Mouse (Mus musculus) monocyte, adult 5-6 weeks (primary cell): ENCODE measurements around the gene Gucy1a1. TPM values are rescaled to one million over a fixed set of nuclear protein-coding genes. Genes with fewer than 3 reads are reported as not detected.
"Not testable (repeated sequence)": the region's sequence is repeated elsewhere in the genome, so short reads cannot be mapped to it uniquely, and the experiment has no call there.

Source experiments
- ATAC-seq: fragments of 153-309, 156-312 bp; replicated peaks from 2 replicates; pipeline ENCODE4 v1.8.0; 2017; ENCODE audit warnings: mild to moderate bottlenecking; ENCODE audit not compliant: low TSS enrichment, insufficient number of reproducible peaks, severe bottlenecking, poor library complexity, low FRiP score
- total RNA-seq: library from RNA; stranded (forward); fragments of 200-1000, 200-491, 200-594 nt; gene quantifications from 3 replicates; pipeline ENCODE4 v1.2.3, GENCODE M21; 2017

Gucy1a1 gene
- total RNA-seq: 0.21 to 0.49 TPM in 2 of 3 replicates, not detected in the other

DNA sequence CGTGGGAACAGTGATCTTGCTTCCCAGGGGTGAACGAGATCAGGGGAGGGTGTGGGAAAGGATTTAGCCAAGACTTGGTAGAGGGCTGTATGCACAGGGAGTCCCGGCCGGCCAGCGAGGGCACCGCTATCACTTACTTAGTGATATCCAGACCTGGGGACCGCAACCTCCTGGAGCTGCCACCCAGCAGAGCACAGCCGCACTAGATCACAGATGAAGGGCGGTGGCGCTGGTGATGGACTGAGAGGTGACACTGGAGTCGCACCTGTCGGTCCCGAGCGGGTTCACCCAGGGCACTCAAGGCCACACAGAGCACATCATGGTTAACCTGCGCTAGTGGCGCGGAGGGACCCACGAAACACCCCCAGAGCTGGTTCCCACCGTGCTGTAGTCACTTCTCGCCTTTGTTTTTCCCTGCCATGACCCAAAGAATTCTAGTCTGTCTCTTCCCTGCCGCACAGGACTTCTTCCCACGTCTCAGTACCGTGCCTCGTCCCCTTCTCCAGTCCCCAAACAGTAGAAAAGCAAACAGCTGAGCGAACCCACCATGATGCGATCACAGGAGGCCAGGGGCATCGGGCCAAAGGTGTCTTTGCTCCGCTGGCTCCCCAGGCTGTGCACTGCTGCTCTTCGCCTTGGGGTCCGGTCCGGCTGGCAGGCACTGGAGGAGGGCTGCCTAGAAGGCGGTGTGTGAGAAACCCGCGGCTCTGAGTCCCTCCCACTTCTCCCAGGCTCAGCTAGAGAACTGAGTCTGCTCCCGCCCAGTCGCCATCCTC is at the start of gene Gucy1a1:
Gucy1a1 (minus strand) TSS at position 664 of the 776 bp plus-strand sequence.
- ATAC-seq: no peak

DNA sequence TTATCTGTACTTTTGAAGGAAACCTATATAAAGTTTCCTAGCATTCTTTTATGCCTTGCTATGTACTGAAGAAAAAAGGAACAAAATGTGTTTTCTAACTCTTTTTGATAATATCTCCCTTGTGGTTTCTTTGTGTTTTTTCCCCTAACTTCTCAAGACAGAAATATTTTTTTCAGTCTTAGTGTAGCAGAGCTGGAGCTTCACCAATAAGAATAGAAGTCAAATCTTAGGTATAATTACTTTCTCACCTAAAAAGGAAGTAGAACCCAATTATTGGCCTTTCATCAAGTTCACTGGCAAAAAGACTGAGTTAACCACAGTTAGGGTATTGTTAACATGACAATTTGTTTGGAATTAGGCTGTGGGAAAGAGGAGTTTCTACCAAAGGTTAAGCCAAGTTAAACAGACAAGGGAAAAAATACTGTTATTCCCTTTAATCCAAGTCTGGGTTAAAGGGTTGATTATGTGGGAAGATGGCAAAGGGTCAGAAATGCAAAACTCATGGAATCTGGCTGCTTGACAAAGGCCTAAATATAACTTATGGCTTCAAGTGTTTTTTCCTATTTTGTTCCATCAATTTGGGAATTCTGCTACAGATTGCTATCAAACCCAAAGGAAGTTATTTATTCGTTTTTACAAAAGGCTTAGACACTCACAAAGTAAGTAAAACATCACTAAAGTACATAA is 46.1 kb upstream of the Gucy1a1 start:
- ATAC-seq: no peak

DNA sequence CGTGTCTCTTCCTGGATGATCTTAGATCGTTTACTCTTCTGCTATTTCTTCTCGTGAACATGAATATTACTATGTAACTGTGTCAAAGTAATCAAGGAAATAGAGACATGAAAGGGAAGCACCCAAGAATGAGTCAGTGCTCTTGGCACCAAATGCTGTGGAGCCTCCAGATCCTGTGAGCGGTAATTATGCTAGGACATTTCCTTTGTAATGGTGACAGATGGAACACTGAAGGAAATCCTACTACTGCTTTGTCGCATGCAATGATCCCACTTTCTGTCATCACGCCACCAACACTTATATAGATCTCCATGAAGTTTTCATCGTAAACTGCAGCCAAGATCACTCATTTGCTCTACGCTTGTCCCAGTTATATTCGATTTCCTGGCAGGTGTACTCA is 40.0 kb upstream of the Gucy1a1 start:
- no peak for ATAC-seq

DNA sequence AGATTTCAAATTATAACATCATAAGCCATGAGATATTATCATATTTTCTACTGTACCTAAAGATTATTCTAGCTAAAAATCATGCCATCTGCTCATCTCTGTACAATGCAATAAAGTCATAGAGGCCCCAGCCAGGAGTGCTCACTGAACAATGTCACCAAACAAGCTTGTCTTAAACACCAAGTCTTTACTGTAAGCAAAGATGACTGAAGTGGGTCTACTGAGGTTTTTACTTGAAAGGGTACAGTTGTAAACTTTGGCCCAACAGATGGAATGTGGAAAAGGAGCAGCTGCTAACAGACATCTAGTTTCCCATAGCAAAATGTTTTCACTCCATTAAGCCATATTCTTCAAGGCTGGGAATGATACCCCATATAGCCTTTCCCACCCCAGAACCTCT is 35.9 kb upstream of the Gucy1a1 start:
- no peak for ATAC-seq

DNA sequence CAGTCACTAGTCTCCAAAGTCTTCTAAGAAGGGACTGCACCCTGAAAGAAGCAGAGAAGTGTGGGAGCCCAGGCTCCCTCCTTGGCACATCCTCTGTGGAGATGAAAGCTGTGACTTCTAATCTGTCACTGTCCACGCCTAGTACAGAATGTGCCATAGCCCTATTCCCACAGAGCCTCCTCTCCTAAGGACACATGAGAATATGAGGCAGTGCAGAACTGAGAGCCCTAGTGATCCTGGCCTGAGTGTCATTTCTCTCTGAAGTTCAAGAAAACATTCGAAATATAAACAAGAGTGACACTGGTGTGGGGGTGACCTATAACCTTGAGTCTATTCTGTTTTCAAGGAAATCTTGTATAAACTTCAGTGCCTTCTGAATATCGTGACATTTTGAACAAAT is 34.7 kb upstream of the Gucy1a1 start:
- ATAC-seq: no peak

DNA sequence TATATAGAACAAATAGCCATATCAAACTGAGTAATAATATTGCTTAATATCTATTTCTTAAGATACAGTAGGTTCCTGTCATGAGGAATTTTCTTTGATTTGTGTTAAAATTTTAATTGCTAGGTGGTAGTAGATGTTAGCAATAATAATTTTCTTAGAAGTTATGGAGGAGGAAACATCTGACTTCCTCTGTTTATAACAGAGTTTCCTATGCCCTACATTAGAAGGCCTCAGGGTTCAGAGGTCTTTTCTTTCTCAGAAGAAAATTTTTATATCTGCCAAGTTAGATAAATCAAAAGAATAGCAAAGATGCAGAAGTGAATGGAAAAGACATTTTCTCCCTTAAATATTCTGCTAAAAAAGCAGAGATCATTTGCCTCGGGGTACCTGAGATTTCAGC is 29.9 kb upstream of the Gucy1a1 start:
- no peak for ATAC-seq

DNA sequence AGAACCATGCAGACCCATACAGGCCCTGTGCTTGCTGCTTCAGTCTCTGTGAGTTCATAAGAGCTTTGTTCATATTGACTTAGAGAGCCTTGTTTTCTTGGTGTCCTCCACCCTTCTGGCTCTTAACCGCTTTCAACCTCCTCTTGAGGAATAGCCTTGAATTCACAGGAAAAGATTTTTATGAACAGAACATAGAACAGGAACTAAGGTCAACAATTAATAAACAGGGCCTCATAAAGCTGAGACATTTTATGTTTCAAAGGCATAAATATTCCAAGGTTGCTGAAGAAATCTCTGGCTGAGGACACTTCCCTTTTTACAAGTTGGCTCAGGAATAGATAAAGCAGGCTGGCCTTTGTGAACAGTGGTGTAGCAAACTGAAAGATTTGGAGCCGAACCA is 21.5 kb upstream of the Gucy1a1 start:
- no peak for ATAC-seq

DNA sequence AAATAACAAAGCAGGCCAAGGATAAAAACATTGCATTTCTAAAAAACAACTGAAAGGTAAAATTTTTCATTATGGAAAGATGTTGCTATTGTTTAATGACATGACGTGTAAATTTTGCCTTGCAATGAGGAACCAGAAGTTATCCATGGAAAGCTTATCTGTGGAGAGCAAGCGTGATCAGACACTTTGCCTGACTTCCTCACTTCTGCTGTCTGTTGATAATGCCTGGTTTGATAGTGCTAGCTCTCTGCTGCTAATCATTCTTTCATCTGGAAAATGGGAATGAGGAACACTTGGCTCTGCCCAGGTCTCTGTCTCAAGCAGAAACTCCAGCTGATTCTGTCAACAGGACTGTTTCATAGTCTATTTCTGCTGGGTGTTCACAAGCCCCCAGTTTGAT is 20.3 kb upstream of the Gucy1a1 start:
- ATAC-seq: no peak

DNA sequence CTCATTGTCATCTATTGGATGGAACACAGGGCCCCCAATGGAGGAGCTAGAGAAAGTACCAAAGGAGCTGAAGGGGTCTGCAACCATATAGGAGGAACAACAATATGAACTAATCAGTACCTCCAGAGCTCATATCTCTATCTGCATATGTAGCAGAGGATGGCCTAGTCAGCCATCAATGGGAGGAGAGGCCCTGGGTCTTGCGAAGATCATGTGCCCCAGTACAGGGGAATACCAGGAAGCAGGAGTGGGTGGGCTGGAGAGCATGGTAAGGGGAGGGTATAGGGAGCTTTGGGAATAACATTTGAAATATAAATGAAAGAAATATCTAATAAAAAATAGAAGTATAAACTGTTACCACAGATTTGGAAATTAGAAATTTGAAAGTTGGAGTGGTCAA is 17.4 kb upstream of the Gucy1a1 start:
- ATAC-seq: not testable (repeated sequence)

DNA sequence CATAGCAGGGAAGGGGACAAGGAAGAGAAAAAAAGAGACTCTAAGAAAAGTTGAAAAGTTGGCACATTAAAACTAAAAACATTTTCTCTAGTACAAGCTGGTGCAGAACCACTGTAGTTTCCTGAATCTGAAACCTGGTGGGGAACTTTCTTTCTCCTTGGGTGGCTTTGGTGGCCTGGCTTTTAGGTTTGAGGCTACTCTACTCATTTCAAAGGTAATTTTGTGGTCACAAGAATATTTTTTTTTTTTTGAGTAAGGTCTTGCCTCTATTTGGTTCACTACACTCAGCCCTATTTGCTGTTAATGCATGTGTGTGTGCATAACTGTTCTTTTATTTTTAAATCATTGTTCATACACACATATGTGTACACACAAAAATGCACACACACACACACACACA is 389 bp upstream of the Gucy1a1 start:
- no peak for ATAC-seq

DNA sequence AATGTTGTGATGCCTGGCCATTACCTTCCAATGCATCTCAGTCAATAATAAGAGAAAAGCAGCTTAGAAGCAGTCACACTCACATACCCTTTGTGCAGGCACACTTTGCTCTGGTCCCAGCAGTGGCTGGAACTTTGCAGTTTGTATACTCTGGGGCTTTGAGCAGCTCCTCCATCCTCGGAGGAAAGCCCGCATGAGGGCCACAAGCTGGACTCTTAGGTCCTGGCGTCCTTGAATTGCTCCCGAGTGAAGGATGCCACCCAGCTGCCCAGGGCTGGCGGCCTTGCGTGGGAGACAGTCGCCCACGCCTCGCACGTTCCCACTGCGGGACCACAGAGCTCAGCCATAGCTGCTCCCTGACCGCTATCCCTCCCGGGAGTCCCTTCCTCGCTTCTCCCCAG is 864 bp downstream of the Gucy1a1 start:
- ATAC-seq: no peak

DNA sequence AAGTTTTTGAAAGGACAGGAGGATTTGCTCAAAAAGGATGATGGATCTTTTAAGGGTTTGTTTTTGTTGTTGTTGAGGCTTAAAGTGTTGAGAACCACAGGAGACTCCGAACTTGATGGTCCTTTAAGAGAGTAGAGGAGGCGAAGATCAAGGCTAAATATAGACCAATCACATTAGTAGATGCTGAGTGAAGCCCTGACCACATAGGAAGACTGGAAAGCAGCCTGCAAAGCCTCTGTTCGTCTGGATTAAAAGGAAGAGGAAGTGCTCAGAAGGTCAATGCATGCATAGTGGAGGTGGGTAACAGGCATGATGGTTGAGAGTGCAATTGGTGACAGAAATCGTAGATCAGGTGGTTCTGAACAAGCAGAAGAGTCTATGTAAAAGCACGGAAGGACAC is 4.8 kb downstream of the Gucy1a1 start:
- ATAC-seq: no peak

DNA sequence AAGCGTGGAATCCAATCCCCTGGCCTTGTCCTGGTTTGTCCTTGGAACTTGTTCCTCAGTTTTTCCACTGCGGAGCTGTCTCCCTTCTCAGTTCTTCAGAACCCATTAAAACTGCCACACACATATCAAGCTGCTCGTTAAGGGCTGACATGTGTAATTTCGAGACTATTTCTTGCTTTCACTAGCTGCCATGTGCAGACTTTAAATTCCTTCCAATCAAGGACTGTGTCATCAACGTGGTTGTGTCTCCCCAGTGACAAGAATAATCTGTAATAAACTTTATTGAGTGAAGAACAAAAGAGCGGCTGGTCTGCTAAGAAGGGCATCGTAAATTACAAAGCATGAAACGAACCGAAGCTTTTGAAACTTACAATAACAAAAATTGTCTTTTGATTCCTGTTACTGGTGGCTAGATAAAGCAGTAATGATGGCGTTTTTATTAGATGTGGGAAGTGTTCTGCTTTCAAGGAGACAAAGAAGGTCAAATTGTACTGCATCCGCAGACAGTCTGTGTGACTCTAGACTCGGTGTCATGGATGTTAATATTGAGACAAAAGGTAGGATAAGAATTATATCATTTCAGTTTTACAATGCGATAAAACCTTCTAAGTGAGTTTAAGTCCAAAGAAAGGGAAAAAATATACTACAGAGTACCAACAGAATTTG is 7.5 kb downstream of the Gucy1a1 start:
- no peak for ATAC-seq

DNA sequence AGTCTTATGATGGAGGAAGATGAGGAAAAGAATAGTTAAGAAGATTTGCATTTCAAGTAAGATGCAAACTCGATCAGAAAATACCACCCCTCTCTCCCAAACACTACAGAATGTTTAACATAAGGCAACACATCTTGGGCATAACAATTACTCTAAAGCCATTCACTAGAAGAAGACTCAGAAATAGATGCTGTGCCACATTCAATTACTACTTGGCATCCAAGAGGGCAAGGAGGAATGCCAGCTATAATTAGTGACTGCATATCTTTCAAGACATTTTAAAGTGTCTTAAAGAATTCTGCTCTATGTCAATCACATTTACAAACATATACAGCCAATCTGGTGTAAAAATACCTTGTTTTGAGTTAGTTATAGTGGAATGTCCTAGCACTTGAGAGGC is 10.1 kb downstream of the Gucy1a1 start:
- no peak for ATAC-seq

DNA sequence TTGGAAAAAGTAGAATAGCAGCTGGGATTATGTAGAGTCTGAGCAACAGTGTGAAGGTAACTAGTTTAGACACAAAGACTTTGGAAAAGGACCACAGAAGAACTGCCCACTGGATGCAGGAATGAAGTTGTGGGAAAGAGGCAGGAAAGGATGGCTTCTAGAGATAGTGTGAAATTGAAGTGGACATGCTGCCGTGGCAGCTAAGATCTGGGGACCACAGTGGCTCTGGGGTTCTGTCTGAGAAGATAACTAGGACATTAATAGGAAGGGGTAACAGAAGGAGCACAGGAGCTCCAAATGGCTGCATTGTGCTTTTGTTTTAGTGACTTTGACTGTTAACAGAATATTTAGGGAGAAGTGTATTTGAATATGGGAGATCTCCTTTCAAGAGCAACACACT is 16.3 kb downstream of the Gucy1a1 start:
- no peak for ATAC-seq

DNA sequence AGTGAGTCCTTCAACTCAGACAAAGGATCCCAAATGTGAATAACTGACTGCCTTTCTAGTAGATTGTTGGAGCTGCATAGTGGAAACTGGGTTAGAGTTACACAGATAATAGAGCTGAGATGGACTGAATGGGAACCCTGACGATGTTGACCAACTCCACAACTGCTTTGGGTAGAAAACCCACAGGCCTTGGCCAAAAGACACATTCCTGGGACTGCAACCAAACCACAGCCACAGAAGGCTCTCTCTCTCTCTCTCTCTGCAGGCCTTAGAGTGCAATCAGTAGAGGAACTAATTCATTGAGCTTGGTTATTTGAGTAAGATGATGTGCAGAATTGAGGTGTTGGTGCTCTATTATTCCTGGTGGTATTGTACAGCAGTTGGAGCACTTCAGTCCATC is 21.0 kb downstream of the Gucy1a1 start:
- ATAC-seq: no peak

DNA sequence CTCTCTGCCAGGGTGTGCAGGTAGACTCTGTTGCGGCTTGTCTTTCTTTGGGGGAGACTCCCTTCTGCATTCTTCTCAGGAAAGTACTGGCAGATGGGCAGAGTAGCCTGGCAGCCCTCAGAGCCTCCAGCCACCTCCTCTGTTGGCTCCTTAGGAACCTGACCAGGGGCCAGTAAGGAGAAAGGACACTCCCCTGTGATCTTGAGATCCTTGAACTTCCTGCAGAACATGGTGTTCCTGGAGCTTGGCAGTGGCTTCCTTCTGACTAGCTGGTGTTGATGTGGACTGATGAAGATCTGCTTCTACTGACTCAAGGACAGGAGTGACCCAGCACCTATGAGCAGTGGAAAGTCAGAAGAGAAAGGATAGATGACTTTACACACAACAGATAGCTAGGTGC is 26.7 kb downstream of the Gucy1a1 start:
- no peak for ATAC-seq

DNA sequence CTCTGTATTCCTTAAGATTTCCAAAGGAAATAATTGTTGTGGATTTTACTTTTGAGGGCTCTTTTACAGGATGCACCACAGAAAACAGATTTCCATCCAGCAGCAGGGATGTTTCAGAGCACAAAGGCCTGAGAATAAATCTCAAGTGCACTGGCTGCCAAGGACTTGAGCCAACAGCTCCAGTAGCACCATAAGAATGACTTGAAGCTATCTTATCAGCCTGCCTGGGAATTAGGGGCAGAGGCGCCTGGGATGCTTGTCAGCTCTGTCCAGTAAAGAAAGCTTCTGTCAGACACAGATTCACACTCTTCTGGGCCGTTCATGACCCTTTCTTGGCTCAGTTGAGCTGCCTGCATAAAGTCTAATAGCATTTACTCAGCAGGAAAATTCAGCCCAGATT is 33.1 kb downstream of the Gucy1a1 start:
- ATAC-seq: no peak

DNA sequence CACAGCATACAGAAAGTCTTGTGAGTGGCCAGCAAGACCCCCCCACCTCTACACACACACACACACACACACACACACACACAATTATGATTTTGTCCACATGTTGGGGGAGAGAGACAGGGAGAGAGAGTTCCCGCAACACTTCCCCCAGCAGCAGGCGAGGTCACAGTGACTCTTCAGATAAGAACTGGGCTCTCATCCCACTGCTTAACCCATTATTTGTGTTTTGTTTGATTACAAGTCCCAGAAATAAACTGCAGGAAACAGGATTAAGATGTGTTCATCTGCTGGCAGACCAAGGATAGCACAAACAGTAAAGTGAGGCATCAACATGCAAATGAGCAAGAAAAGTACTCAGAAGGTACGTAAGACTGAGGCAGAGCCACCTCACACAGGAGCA is 33.6 kb downstream of the Gucy1a1 start:
- ATAC-seq: no peak

DNA sequence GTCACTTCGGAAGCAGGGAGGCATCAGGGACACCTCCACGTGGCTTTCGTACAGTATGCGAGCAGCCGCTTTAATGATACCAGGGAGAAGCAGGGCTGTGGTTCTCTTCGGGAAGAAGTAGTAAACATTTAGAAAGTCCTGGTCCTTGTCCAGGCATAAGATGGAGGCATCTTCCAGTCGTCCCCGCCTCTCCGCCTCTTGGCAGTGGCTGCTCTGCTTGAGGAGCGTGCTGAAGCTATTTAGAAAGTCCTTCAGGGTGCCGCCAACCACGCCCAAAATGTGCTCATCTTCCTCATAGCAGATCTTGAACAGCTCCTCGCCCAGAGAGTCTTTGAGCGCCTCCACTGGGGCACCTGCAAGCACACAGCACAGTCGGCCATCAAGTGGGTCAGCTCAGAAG is 36.6 kb downstream of the Gucy1a1 start:
- no peak for ATAC-seq
